Mouse (Mus musculus) thymus, postnatal 4 days (tissue): Measurements from ENCODE around the gene Gm49601.

ENCODE experiments used
- DNase-seq: peaks from one replicate; pipeline ENCODE4 v3.0.0; 2021

The Gm49601 gene

GRCm38 (mm10) chr16:18581623-18582205, 44.5 kb downstream of the Gm49601 start:
- peak; percentile 50 for DNase-seq

GRCm38 (mm10) chr16:18581050-18581622, 45.1 kb downstream of the Gm49601 start:
- no peak for DNase-seq

GRCm38 (mm10) chr16:18580389-18580788, 45.8 kb downstream of the Gm49601 start:
- no peak for DNase-seq

- no peak for DNase-seq
Measured at GRCm38 (mm10) chr16:18577599-18578160, 48.5 kb downstream of the Gm49601 start.

- no peak for DNase-seq
Measured at GRCm38 (mm10) chr16:18577071-18577470, 49.2 kb downstream of the Gm49601 start.

GRCm38 (mm10) chr16:18574196-18574595, 52.0 kb downstream of the Gm49601 start:
- DNase-seq: no peak
